Mouse (Mus musculus): ENCODE data around the gene 4930524B15Rik.
A peak's percentile ranks its signal among the peaks of the same experiment; 100 is the strongest.
"Not testable (repeated sequence)": the region's sequence is repeated elsewhere in the genome, so short reads cannot be mapped to it uniquely, and the experiment has no call there.

4930524B15Rik gene

DNA sequence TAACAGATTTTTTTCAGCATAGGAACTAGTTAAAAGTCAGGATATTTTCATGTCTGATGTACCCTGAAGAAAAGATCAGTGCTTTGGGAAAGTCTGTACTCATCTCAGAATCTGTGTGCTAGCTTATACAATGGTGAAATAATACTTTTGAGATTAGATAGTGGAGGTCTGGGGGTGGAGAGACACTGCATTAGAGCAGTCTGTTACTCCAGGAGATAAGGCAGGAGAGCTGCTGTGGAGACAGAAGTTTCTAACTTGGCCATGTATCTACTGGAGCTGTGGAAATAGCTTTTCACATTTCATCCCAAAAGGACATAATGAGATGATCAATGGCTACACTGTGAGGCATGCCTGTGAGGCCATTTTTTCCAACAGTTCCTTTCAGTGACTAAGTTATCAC is 17.9 kb downstream of the 4930524B15Rik start:
- DNase-seq (ENCODE audit: low read depth, low spot score): no peak

DNA sequence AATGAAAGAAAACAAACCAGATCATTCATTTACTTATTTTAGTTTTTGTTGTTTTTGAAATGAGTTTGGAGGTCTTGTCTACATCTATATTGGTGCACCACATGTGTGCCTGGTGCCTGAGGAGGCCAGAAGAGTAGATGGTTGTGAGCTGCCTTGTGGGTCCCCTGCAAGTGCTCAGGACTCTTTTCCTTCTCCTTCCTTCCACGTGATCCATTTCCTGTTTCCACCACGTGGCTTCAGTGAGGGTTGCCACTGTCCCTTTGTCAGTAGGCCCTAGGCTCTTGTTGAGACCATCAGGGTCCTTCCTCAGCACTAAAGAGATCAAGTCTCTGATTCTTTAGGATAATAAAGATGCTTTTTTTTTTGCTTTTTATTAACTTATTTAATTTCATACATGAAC is 19.4 kb downstream of the 4930524B15Rik start:
- no peak for DNase-seq (ENCODE audit: low read depth, low spot score)

DNA sequence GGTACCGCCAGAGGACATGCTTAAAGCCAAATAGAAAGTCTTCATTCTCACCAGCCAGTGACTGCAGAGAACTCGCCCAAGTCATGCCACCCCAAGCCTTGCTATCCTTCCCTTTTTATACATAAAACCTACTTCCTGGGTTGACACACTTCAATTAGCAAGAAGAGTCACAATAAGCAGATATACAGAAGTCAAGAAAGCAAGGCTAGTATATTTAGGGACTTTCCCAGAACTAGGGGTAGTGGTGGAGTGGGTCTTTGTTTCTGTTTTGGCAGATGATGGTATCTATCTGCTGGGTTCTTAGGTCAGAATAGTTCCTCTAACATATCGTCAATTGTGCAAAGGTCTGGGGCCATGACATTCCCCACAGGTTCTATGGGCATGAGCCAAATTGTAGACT is 27.1 kb downstream of the 4930524B15Rik start:
- no peak for DNase-seq (ENCODE audit: low read depth, low spot score)

DNA sequence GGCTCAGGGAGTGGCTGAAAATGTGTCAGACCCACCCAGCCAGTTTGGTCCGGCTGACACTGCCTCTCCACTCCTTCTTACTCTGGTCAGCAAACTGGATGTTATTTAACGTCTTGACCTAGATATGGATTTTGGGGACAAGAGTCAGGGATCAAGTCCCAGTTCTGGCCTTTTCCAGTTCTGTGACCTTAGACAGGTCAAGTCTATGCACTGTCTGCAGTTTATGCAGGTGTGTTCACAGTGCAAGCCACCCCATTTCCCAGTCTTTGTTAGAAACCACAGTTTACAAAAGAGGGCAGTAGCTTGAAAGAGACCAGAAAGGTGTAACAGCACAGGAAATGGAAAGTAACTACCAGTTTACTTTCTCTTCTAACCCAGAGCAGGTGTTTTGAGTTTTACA is 34.3 kb downstream of the 4930524B15Rik start:
- DNase-seq (ENCODE audit: low read depth, low spot score): peak; percentile 81

DNA sequence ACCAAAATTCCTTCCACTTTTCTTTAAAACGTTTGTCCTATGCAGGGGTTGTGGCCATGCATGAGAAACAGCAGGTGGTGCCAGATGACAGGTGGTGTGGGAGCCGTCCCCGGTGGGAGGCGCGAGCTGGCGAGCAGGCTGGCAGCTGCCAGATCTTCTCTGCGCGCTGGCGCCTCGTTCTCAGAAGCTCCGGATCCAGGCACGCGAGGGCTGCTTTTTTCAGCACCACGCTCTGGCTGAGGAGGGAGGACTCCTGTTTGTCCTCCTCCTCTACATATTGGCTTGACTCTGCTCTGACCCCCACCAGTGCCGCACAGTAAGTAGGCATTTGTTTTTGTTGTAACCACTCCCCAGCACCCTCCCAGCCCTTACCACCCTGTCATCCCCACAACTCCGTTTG is 34.9 kb downstream of the 4930524B15Rik start, which contains the start of gene Nsg2:
TSS of gene Nsg2 (plus strand) at position 183 of the 400 bp plus-strand sequence.
- peak; percentile 91 for DNase-seq (ENCODE audit: low read depth, low spot score)

DNA sequence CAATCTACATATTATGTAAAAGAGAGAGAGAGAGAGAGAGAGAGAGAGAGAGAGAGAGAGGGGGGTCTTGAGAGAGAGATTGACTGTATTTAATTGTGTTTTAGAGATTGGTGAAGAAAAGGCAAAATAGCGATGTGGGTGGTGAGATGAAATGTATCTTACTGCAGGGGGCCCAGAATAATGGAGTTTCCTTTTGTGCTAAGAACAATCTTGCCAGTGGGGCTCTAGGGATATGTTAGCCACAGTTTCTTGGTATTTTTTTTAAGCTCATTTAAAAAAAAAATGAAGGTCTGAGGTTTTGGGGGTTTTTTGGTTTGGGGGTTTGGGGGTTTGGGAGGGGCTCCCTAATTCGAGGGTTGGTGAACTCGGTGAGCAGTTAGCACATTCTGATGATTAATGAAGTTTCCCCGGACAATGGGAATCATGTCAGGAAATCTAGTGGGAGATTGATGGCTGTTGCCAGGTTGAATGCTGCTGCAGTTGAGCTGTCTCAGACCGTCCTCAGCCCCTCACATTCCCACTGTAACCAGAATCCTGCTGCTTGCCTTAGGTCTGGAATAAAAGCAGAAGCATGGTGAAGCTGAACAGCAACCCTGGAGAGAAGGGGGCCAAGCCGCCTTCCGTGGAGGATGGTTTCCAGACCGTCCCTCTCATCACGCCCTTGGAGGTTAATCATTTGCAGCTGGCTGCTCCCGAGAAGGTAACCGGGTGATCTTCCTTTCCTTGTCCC is 36.0 kb downstream of the 4930524B15Rik start:
- DNase-seq (ENCODE audit: low read depth, low spot score): peak; percentile 36

DNA sequence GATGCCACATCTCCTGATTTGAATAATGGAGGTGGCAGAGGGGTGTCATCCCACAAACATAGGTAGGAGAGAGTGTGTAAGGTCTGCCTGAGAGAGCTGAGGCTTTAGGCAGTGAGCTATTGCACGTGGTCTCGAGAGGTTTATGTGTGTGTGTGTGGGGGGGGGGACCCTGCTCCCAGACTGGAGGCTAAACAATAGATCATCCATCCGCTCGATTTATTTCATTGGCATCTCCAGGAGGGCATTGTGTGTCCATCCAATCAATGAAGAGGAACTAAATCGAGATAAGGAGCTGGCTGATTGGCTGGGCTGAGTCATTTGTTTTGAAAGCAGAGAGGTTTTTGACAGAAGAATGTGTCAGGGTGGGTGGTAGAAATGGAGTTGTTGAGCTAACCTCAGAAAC is 37.3 kb downstream of the 4930524B15Rik start:
- DNase-seq (ENCODE audit: low read depth, low spot score): no peak

DNA sequence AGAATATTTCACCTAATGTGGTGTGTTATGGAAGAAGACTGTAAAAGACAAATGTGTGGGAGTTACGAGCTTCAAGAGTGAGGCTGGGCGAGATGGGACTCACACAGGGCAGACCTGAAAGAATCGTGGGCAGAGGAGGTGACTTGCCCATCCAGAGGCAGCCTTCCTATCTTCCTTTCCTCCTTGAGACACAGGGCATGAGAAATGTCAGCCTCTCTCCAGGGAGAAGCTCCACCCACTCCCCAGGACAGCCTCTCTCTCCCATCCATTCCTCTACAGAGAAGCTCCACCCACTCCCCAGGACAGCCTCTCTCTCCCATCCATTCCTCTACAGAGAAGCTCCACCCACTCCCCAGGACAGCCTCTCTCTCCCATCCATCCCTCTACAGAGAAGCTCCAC is 42.7 kb downstream of the 4930524B15Rik start:
- DNase-seq (ENCODE audit: low read depth, low spot score): not testable (repeated sequence)

DNA sequence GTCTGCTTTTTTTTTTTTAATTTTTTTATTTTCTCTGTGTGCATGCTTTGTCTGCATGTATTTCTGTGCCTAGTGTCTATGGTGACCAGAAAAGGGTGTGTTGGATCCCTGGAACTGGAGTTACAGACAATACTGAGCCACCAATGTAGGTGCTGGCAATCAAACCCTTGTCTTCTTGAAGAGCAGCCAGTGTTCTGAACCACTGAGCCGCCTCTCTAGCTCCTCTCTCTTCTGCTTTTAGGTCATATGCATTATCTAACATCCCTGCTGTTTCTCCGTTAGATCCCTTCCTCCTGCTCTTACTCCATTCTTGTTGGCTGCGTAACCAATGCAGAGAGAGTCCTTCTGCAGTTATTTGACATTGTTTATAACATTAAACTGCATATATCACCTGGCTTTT is 43.5 kb downstream of the 4930524B15Rik start:
- DNase-seq (ENCODE audit: low read depth, low spot score): no peak

DNA sequence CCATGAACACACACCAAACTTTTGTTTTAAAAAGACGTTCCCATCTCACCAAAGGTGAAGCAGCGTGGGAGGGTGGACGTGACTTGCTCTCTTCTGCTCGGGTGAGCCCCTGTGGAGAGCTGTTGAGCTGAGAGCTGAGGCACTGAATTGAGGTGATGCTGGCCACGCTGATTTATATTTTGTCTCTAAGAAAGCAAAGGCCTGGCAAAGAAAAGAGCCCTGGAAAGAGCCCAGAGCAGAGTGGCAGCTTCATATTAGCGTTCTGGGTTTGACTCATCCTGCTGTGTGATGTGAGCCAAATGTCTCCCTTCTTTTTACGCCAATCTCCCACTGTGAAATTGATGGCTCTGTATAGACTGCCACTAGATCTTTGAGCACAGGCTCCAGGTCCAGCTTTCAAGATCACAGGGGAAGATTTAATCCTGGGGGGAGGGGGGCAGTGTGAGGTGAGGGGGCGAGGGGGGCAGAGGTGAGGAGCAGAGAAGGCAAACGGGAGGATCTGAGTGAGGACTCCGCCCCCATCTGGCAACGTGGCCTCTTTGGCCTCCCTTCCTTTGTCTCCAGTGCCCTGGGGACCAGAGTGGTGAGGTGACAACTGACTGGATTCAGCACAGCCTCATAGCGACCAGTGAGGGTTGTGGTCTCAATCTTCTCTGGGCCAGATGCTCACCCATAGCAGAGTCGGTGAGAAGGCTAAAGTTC is 44.7 kb downstream of the 4930524B15Rik start:
- DNase-seq (ENCODE audit: low read depth, low spot score): peak; percentile 66

DNA sequence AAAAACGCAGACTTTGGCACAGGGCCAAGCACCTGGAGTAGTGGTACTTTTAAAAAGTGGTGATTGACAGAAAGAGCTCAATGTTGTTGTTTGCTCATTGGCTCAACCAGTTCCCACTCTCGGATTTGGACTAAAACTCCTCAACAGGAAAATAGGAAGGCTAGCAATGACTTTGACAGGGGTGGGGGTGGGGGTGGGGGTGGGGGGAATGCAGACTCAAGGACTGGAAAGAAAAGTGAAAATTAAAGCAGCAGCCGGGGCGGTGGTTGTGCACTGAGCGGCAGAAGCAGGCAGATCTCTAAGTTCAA is 45.2 kb downstream of the 4930524B15Rik start:
- peak; percentile 75 for DNase-seq (ENCODE audit: low read depth, low spot score)

DNA sequence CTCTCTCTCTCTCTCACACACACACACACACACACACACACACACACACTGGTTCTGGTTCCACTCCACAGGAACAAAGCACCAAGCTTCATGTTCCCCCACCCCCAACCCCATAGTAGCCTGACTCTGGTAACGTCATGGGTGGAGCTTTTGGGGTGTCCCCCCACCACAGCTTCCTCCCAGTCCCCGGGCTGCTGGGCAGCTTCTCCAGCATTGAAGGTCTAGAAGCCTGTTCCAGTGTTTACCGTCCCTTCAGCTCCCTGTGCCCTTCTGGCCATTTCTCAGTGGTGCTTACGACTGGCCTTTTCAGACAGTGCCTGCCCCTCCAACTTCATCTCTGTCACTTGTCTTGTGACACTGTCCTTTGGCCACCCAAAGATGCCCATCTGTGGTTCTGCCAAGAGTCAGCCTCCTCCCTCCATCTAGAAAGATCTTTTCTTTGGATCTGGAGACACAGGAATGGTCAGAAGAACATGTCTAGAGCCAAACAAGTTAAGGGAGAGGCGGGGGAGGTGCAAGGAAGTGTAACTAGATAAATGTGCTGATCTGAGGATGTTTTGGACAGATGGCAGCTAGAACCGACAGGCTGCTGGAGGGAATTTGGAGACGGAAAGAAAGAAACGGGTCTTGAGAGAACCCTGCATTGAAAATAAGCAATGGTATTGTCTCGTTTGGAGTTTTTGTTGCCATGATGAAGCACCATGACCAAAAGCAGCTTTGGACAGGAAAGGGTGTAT is 46.6 kb downstream of the 4930524B15Rik start:
- DNase-seq (ENCODE audit: low read depth, low spot score): peak; percentile 85

DNA sequence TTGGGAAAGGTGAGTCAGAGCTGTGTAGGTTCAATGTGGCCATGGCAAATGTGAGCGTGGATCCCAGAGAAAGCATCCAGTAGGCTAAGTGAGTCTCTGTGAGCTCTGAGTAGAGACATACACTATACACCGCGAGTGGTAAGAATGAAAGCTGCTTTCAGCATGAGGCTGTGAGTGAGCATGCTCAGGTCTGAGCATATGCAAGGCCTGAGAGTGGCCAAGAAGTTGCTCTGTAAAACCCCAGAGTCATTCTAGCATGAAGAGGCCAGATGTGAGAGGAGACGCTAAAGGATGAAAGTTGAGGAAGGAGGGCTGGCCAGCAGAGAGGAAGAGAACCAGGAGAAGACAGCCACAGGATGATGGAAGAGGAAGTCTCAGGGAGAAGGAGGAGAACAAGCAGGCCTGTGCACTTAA is 47.6 kb downstream of the 4930524B15Rik start:
- peak; percentile 31 for DNase-seq (ENCODE audit: low read depth, low spot score)

DNA sequence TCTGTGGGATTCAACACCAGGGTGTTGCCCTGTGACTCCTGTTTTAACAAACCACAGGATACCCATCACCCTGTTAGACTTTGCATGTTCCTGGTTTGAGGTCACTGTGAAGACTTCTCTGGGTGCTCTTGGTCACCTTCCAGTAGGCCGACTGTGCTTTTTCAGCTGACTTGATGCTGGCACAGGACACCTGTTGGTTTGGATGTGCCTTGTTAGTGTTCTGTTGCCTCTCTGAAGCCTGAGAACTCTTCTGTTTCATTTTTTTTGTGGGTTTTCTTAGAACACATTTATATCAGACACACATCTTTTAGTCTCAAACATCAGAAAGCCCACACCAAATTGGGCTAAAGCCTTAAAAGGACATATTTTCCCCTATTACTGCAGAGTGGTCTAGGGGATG is 48.2 kb downstream of the 4930524B15Rik start:
- DNase-seq (ENCODE audit: low read depth, low spot score): peak; percentile 45

DNA sequence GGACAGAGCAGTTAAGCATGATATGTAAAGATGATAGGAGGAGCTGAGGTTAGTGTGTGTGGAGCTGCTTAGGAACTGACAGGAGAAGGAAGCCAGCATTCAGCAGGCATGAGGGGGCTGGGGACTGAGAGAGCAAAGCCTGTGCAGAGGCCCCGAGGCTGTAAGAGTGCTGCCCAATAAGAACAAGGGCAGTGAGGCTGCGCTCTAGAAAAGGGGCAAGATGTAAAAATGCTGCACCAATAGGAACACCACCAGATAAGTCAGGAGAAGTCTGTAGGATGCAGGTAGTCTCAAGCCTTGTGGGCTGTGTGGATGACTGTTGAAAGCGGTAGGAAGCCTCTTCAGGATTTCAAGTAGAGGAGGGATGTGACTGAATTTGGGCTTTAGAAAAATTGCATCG is 52.8 kb downstream of the 4930524B15Rik start:
- DNase-seq (ENCODE audit: low read depth, low spot score): no peak

DNA sequence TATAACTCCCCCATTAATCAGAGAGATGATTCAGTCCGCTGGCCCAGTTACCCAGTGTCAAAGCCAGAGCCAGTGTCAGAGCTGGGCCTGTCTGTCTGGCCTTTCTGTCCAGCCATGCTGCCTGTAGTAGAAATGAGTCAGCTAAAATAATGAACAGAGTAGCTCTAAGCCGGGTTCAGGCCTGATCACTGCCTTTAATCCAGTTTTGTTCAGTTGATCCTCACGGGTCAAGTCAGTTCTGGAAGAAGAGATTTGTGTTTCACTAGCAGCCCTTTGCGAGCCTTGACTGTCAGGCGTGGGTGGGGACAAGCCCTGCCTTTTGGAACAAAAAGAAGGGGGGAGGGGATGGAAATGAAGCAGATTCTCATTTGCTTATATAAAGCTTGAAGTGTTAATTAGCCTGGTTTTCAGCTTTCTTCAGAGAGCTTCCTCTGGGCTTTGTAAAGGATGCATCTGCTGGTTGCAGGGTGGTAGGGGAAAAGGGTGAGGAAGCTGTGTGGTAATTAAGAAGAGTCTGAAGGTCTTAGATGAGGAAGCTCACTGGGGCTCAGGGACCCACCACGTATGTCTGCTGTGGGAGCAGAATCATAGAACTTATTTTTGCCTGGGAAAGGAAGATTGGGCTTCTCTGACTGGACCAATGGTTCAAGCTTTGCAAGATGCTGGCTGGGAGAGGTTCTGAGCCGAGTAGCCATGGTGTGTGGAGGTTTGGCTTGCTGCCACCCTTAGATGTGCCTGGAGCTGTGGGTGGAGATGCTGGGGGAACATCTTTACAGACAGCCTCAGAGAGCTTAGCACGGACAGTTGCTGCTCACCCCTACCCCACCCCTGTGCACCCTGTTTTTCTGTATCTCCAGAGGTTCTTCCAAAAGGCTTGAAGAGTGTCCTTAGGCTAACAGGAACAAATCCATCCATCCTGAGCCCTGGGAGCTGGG is 54.9 kb downstream of the 4930524B15Rik start:
- DNase-seq (ENCODE audit: low read depth, low spot score): peak; percentile 81

DNA sequence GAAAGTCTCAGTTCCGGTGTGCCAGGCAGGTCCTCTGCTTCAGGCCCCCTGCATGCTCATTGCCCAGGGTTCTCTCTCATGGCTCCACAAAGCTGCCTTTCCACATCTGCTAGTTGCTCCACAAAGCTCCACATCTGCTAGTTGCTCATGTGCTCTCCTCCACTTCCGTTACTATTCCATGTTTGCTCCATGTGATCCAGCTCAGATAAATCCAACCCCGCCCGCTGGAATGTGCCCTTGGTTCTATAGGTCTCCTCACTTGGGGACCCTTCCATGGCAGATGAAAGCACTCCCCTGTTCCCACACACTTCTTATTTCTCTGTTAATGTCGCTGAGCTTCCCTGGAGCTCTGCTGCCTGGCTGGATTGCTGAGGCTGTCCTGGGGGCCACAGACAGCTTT is 61.2 kb downstream of the 4930524B15Rik start:
- DNase-seq (ENCODE audit: low read depth, low spot score): no peak

DNA sequence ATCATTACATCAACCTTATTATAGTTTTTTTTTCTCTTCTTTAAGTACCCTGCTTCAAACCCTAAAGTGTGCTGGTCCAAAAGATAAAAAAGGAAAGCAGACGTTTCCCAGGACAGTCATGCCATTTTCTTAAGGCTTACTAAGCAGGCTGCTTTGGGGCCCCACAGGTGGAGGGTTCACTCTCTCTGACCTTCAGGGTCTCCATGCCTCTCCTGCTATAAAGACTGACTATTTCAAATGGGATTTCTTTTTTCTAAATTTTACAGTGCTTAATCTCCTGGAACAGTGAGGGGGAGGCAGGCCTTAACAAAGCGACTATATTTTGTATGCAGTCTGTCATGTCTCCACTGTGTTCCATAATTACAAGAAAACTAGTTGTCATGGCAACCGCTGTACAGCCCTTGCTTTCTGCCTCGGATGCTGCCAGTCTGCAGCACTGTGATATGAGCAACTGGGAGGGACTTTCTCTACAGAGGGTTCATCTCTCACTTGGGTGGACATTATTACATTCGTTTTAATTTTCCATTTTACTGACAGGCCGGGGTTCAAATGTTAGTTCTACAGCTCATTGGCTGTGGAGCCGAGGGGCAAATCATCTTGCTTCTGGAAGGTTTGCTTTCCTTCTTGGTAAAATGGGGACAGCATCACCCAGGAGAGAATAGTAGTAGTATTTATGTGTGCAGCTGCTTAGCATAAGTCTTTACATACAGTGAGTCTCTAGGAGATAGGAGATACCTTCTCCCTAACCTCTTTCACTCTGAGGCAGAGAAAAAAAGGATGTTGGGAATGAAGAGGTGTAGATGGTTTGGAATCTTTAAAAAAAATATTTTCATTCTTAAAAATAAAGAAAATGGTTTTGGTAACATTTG is 62.3 kb downstream of the 4930524B15Rik start:
- DNase-seq (ENCODE audit: low read depth, low spot score): no peak

DNA sequence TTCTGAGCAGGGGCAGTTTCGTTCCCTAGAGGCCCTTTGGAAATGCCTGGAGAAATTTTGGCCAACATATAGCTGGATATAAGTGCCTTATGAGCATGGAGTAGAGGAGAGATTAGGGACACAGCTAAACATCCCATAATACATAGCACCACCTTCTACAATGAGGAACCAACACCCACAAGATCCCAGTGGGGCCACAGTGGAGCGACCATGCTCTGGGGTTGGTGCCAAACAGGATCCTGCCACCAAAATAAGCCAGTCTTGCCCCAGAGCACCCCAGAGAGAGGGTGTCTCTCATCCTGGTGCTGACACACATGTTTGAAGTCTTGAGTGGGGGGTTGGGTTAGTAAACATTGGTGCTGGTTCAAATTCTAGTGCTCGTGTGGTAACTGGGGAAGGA is 63.2 kb downstream of the 4930524B15Rik start:
- DNase-seq (ENCODE audit: low read depth, low spot score): no peak
